Mouse (Mus musculus) lung, embryonic 15.5 days (tissue): Measurements from ENCODE around the gene Gm3045. TPM values are rescaled to one million over a fixed set of nuclear protein-coding genes. Genes with fewer than 3 reads are reported as not detected.

Experiments used
- ATAC-seq: fragments of 200-750 bp; cut with Nextera tagmentation; 2 replicates; pipeline ENCODE4 v1.8.0; 2017; ENCODE audit warnings: moderate number of reproducible peaks, borderline replicate concordance; ENCODE audit not compliant: low FRiP score, low TSS enrichment; ENCODE audit errors: extremely low read depth
- H3K27ac ChIP-seq: fragments of 300-500 bp; sonication (generic); 2 replicates; pipeline ENCODE4 v1.5.1; 2015; ENCODE audit warnings: moderate library complexity, mild to moderate bottlenecking, inconsistent platforms
- H3K27me3 ChIP-seq: fragments of 300-500 bp; sonication (generic); 2 replicates; pipeline ENCODE4 v1.6.1; 2015; ENCODE audit warnings: inconsistent platforms
- H3K36me3 ChIP-seq: fragments of 300-500 bp; sonication (generic); 2 replicates; pipeline ENCODE4 v1.6.1; 2015; ENCODE audit warnings: inconsistent platforms
- H3K4me1 ChIP-seq: fragments of 300-500 bp; sonication (generic); 2 replicates; pipeline ENCODE4 v1.6.1; 2015; ENCODE audit warnings: inconsistent platforms
- H3K4me2 ChIP-seq: fragments of 300-500 bp; sonication (generic); 2 replicates; pipeline ENCODE4 v1.6.1; 2015; ENCODE audit warnings: inconsistent platforms, mild to moderate bottlenecking, moderate library complexity
- H3K4me3 ChIP-seq: fragments of 300-500 bp; sonication (generic); 2 replicates; pipeline ENCODE4 v1.5.1; 2015; ENCODE audit warnings: mild to moderate bottlenecking, inconsistent platforms
- H3K9ac ChIP-seq: fragments of 300-500 bp; sonication (generic); 2 replicates; pipeline ENCODE4 v1.6.1; 2015; ENCODE audit warnings: inconsistent platforms
- H3K9me3 ChIP-seq: fragments of 300-500 bp; sonication (generic); 2 replicates; pipeline ENCODE4 v1.6.1; 2016; ENCODE audit warnings: inconsistent platforms
- WGBS: fragments of 180-500 bp; shearing (Covaris S2); methylation state at CpG from one replicate; pipeline ENCODE4 v1.1.7; 2015; 5-methylcytosine and 5-hydroxymethylcytosine counted together
- polyA plus RNA-seq: library from polyadenylated mRNA; unstranded; fragments of >200 nt; fragmentation: Nextera tagmentation; extraction: Ambion mirVana; gene quantifications from 2 replicates; pipeline ENCODE4 v1.2.1, GENCODE M21; 2015

The Gm3045 gene
- polyA plus RNA-seq, 1 experiment from 2014 or later = not detected

DNA sequence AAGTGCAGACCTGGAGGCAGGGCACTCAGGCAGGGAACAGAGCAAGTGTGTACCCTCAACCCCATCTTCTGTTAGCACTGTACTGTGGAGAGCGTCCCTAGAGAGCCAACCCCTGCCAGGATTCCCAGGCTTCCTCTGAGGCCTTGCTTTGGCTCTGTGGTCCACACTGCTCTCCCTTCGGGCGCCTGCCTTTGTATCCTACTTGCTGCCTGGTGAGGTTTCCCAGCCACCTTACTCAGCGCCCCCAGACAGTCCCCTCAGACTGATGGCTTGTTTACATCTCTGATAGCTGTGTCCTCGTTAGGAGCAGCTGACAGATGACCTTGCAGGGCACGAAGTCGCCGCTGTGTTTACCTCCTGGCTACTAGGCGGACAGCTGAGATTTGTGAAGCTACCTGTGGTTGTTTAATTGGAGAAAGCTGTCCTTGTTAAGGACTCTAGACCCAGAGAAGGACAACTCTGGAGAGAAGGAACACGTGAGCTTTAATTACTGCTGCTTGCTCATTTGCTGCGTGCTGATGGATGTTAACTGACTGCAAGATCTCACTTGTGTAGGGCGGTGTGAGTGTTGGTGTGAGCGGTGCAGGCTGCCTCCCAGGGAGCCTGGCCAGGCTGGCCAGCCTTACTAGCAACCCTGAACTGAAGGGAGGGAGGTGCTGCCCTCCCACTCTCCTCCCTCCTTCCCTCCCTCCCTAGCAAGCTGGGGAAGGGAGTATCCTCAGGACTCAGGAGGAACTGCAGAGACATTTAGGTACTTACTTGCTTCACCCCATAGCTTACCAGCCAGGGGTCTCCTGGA lies 7.5 kb upstream of the Gm3045 start:
- no peak overlapping the region for H3K9ac ChIP-seq
- no peaks in the 10 kb centered on the region for H3K4me1 ChIP-seq
- H3K27me3 ChIP-seq = peaks cover 9% of the 10 kb centered on the region; the same call in 1 of the 2 replicates
- WGBS = 13% methylated on average over 13 of the region's 13 CpGs
- no peak overlapping the region for H3K4me3 ChIP-seq
- H3K4me2 ChIP-seq = no peak overlapping the region
- peak; percentile 74; the same call in 1 of the 2 replicates for ATAC-seq
- H3K36me3 ChIP-seq = no peaks in the 10 kb centered on the region
- no peaks in the 10 kb centered on the region for H3K9me3 ChIP-seq
- H3K27ac ChIP-seq = no peak overlapping the region

DNA sequence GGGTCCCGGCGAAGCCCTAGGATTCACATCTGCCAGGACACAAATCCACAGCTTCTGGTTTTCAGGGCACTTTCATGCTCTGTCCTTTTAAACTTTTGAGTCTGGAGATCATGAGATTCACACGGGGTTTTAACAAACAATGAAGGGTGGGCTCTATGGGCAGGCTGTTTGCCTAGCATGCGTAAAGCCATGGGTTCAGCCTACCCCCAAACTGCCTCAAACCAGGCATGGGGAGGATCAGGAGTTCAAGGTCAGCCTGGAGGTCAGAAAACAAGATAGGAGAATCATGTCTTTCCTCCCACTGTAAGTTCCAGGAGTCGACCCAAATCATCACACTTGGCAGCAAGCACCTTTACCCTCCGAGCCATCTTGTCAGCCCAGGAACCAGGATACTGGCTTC lies 6.9 kb upstream of the Gm3045 start:
- no peak for ATAC-seq
- Histone ChIP-seq H3K9ac (no peak overlapping the region), H3K4me3 (no peak overlapping the region), H3K27me3 (peaks cover 12% of the 10 kb centered on the region; the same call in 1 of the 2 replicates), H3K36me3 (no peaks in the 10 kb centered on the region), H3K4me2 (no peak overlapping the region), H3K4me1 (no peaks in the 10 kb centered on the region), H3K27ac (no peak overlapping the region), H3K9me3 (no peaks in the 10 kb centered on the region)
- WGBS = 50% methylated on average over 6 of the region's 6 CpGs

- no peaks in the 10 kb centered on the region for H3K9me3 ChIP-seq
- no peak overlapping the region for H3K27ac ChIP-seq
- H3K36me3 ChIP-seq = no peaks in the 10 kb centered on the region
- H3K4me2 ChIP-seq = peak overlapping the region; percentile 37
- H3K9ac ChIP-seq = no peak overlapping the region
- ATAC-seq = no peak
- H3K4me3 ChIP-seq = no peak overlapping the region
- H3K4me1 ChIP-seq = no peaks in the 10 kb centered on the region
- WGBS = 18% methylated on average over 16 of the region's 16 CpGs
- H3K27me3 ChIP-seq = peaks cover 12% of the 10 kb centered on the region; the same call in 1 of the 2 replicates
These were observed 4.2 kb upstream of the Gm3045 start for GRCm38 (mm10) chr13:56422072-56422723.

DNA sequence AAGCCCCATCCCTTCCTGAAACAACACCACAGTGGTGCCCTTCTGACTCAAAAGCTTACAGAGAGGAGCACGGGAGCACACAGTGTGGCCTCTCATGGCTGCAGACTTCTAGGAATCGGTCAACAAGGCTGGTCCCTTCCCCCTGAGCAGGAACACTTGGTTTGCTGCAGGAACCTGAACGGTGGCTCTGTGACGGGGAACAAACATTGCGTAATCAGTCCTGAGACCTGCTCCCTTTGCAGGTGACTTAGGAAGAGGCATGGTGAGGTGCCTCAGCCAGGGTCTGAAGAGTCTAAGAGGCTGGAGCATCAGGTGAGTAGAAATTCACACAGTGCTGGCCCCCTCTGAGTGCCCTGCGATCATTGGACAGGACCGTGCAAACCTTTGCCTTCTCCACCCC lies 463 bp upstream of the Gm3045 start:
- Histone ChIP-seq H3K9me3 (no peaks in the 10 kb centered on the region), H3K27ac (no peak overlapping the region), H3K27me3 (peaks cover 15% of the 10 kb centered on the region), H3K4me2 (no peak overlapping the region), H3K4me3 (no peak overlapping the region), H3K36me3 (no peaks in the 10 kb centered on the region), H3K4me1 (no peaks in the 10 kb centered on the region), H3K9ac (no peak overlapping the region)
- ATAC-seq = no peak
- WGBS = 58% methylated on average over 7 of the region's 7 CpGs

- WGBS = 27% methylated on average over 16 of the region's 16 CpGs
- no peaks in the 10 kb centered on the region for H3K9me3 ChIP-seq
- ATAC-seq = peak; percentile 63; the same call in 1 of the 2 replicates
- peaks cover 9% of the 10 kb centered on the region for H3K27me3 ChIP-seq
- no peak overlapping the region for H3K4me3 ChIP-seq
- H3K36me3 ChIP-seq = no peaks in the 10 kb centered on the region
- no peak overlapping the region for H3K27ac ChIP-seq
- H3K4me1 ChIP-seq = peaks cover under 1% of the 10 kb centered on the region; the same call in 1 of the 2 replicates
- H3K9ac ChIP-seq = no peak overlapping the region
- H3K4me2 ChIP-seq = no peak overlapping the region
These were observed 2.5 kb downstream of the Gm3045 start for GRCm38 (mm10) chr13:56428724-56429500.

DNA sequence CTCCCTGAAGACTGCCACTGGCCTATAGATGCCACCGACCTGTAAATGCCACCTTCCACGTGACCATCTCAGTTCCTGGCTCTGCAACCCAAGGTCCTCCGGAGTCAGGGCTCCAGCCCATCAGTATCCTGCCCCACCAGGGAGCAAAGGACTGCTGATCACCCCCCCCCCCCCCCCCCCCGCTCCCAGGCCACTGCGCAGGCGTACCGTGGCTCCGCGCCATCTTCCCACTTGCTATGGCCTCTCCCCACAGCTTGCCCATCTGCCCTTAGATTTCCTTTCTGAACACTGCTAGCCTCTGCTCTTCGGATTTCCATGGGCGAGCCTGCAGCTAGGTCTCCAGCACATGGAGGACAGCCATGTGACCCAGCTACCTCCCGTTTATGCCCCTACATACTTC lies 6.1 kb downstream of the Gm3045 start:
- no peak overlapping the region for H3K9ac ChIP-seq
- H3K4me1 ChIP-seq = peaks cover 12% of the 10 kb centered on the region
- no peak overlapping the region for H3K4me2 ChIP-seq
- H3K4me3 ChIP-seq = no peak overlapping the region
- no peaks in the 10 kb centered on the region for H3K9me3 ChIP-seq
- H3K27ac ChIP-seq = no peak overlapping the region
- WGBS = 85% methylated on average over 11 of the region's 12 CpGs
- peaks cover 17% of the 10 kb centered on the region for H3K27me3 ChIP-seq
- no peaks in the 10 kb centered on the region for H3K36me3 ChIP-seq
- no peak for ATAC-seq

GRCm38 (mm10) chr13:56433466-56433865 lies 7.1 kb downstream of the Gm3045 start:
- ATAC-seq = no peak
- WGBS = 14% methylated on average over 10 of the region's 10 CpGs
- Histone ChIP-seq H3K36me3 (no peaks in the 10 kb centered on the region), H3K9ac (no peak overlapping the region), H3K9me3 (no peaks in the 10 kb centered on the region), H3K4me3 (no peak overlapping the region), H3K27ac (no peak overlapping the region), H3K4me1 (peaks cover 20% of the 10 kb centered on the region), H3K4me2 (no peak overlapping the region), H3K27me3 (peaks cover 27% of the 10 kb centered on the region)

GRCm38 (mm10) chr13:56434311-56434751 lies 7.9 kb downstream of the Gm3045 start:
- 64% methylated on average over 9 of the region's 9 CpGs for WGBS
- no peak overlapping the region for H3K9ac ChIP-seq
- H3K4me1 ChIP-seq = peaks cover 27% of the 10 kb centered on the region
- H3K4me2 ChIP-seq = no peak overlapping the region
- no peaks in the 10 kb centered on the region for H3K36me3 ChIP-seq
- no peak; the same call in 1 of the 2 replicates for ATAC-seq
- H3K27me3 ChIP-seq = peaks cover 31% of the 10 kb centered on the region
- no peaks in the 10 kb centered on the region for H3K9me3 ChIP-seq
- H3K27ac ChIP-seq = no peak overlapping the region
- H3K4me3 ChIP-seq = no peak overlapping the region

DNA sequence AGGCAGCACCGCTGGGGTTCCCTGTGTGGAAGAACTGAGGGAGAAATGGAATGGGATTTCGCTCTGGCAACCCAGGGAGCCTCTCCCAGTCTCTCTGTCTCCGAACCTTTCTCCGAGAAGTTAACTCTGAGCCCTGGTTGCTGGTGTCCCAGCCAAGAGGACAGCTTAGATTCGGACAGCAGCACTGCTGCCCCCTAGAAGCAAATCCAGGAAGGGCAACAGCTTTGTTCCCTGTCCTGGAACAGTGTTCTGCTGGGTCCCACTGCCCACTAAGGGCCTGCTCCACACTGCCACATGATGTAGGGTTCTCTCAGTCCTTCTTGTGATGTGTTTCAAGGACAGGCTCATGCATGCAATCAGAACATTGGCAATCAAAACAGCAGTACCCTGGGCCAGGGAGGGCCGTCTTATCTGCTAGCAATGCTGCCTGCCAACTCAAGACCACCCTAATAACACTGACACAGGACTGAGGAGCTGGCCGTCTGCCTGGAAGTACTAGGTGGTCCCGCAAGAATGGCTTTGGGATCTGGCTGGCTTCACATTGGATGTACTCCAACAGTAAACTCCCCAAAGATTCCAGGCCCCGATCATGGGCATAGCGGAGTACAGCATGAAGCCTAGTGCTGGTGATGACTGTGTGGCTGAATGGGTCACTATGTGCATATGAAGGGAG lies 9.4 kb downstream of the Gm3045 start:
- H3K9ac ChIP-seq = no peak overlapping the region
- WGBS = 47% methylated on average over 10 of the region's 10 CpGs
- no peaks in the 10 kb centered on the region for H3K36me3 ChIP-seq
- H3K9me3 ChIP-seq = no peaks in the 10 kb centered on the region
- ATAC-seq = peak; percentile 28; the same call in 1 of the 2 replicates
- H3K4me3 ChIP-seq = no peak overlapping the region
- no peak overlapping the region for H3K4me2 ChIP-seq
- H3K27me3 ChIP-seq = peaks cover 43% of the 10 kb centered on the region
- peaks cover 27% of the 10 kb centered on the region for H3K4me1 ChIP-seq
- H3K27ac ChIP-seq = no peak overlapping the region

DNA sequence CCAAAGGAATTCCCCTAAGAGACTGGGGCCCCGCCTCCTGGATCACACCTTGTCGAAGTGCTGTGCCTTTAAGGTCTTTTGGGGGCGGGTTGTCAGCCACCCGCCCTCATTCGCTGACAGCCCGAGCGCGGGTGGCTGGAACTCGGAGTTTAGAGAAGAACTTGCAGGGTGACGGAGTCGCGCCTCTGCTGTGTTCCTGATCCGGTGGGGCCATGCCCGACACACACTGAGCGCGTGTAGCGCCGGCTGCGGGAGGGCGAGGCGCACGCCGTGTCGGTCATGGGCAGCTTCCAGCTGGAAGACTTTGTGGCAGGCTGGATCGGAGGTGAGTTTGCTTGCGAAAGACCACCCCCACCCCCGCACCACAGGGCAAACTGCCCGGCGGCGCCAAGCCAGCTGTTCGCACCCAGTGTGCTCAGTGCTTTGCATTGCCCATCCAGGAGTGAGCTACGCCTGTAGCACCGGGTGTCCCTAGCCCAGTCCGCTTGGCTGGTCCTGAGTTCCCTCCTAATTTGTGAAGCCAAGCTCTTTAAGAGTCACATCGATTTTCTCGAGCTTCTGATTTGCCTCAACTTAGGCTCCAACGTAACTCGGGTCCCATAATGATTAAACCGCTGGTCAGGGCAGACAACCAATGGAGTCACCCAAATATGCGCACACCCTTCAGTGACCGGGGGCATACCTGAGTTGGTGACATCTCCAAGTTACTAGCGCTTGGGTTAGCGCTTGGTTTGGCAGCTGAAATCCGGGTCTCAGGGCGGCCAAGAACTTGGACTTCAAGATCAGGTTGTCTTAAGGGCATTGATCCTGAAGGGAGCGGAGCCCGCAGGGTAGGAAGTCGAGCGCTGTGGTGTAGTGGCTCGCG lies 12.0 kb downstream of the Gm3045 start, which contains the start of gene Slc25a48:
TSS of gene Slc25a48 (plus strand) at position 145 of the 865 bp plus-strand sequence.
- no peak within 1 kb of the TSS for H3K27ac ChIP-seq
- H3K4me1 ChIP-seq = peaks cover 27% of the 10 kb centered on the region
- H3K9me3 ChIP-seq = no peaks in the 10 kb centered on the region
- WGBS = 2% methylated on average over 51 of the region's 51 CpGs
- H3K27me3 ChIP-seq = peaks cover 47% of the 10 kb centered on the region
- no peaks in the 10 kb centered on the region for H3K36me3 ChIP-seq
- H3K4me2 ChIP-seq = peak within 1 kb of the TSS; percentile 77
- H3K4me3 ChIP-seq = peak within 1 kb of the TSS; percentile 37
- H3K9ac ChIP-seq = no peak within 1 kb of the TSS; the same call in 1 of the 2 replicates
- peak; percentile 21; the same call in 1 of the 2 replicates for ATAC-seq
